In the genomic region with DNA sequence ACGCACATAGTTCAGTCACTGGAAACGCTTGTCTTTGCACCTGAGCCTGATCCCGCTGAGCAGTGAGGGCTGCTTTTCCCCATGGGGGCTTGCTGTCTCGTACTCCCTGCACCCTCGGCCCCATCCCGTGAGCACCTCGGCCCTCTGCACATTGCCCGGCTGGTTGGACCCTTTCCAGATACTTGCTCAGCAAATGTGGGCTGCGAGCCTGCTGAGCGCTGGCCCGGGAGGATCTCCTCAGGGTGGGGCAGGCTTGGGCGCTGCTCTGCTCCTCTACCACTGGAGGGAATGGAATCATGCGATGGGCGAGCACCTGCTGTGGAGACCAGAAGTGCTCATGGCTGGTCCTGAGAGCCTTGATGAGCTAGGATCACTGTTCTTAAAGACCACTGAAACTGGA, we compare ENCODE assay signal across 12 mouse cellular contexts. TPM values are rescaled to one million over a fixed set of nuclear protein-coding genes. Genes with fewer than 3 reads are reported as not detected.
A peak's percentile ranks its signal among the peaks of the same experiment; 100 is the strongest.
DNase-seq lines count a peak whose midpoint lies in the region; ATAC-seq lines count a peak whose summit lies in the region.
"Had no signal": no experiment of that assay in that cellular context is flagged by ENCODE, and none has a peak within 500 bp of the region (broad histone marks: within the 10 kb centered on the region; RNA-seq: fewer than 3 reads in every experiment).

No protein-coding gene starts in this region.

- H3K36me3 ChIP-seq in heart, embryonic 12.5 days = peaks cover 54% of the 10 kb centered on the region
- H3K36me3 ChIP-seq in embryonic facial prominence, embryonic 15.5 days = peaks cover 48% of the 10 kb centered on the region
- peaks cover 36% of the 10 kb centered on the region for H3K36me3 ChIP-seq in kidney, embryonic 16.5 days (ENCODE audit: insufficient read depth, low read length)

- H3K27ac ChIP-seq in heart, embryonic 12.5 days (ENCODE audit: poor library complexity, severe bottlenecking) = no peak overlapping the region
- H3K27ac ChIP-seq in embryonic facial prominence, embryonic 15.5 days (replicated peaks) = no peak overlapping the region
- H3K27ac ChIP-seq in kidney, embryonic 16.5 days (ENCODE audit: low read length) = no peak overlapping the region
- H3K27ac ChIP-seq: forebrain, embryonic 10.5 days; neural tube, embryonic 15.5 days had no signal

- no peak overlapping the region for H3K9ac ChIP-seq in heart, embryonic 12.5 days
- no peak overlapping the region for H3K9ac ChIP-seq in embryonic facial prominence, embryonic 15.5 days
- no peak overlapping the region for H3K9ac ChIP-seq in kidney, embryonic 16.5 days (replicated peaks; ENCODE audit: low read length)
- H3K9ac ChIP-seq: neural tube, embryonic 15.5 days had no signal

- no peak overlapping the region for H3K4me3 ChIP-seq in heart, embryonic 12.5 days
- H3K4me3 ChIP-seq in embryonic facial prominence, embryonic 15.5 days (replicated peaks) = no peak overlapping the region
- H3K4me3 ChIP-seq in kidney, embryonic 16.5 days (ENCODE audit: low read length) = no peak overlapping the region
- H3K4me3 ChIP-seq: forebrain, embryonic 10.5 days; neural tube, embryonic 15.5 days had no signal

- no peak overlapping the region for H3K4me2 ChIP-seq in heart, embryonic 12.5 days
- H3K4me2 ChIP-seq in embryonic facial prominence, embryonic 15.5 days (replicated peaks) = no peak overlapping the region
- no peak overlapping the region for H3K4me2 ChIP-seq in kidney, embryonic 16.5 days (replicated peaks; ENCODE audit: low read depth, low read length)
- H3K4me2 ChIP-seq: neural tube, embryonic 15.5 days had no signal

- H3K9me3 ChIP-seq in heart, embryonic 12.5 days (replicated peaks) = no peaks in the 10 kb centered on the region
- H3K9me3 ChIP-seq in embryonic facial prominence, embryonic 15.5 days (replicated peaks) = no peaks in the 10 kb centered on the region
- no peaks in the 10 kb centered on the region for H3K9me3 ChIP-seq in kidney, embryonic 16.5 days (ENCODE audit: low read length)
- H3K9me3 ChIP-seq: forebrain, embryonic 10.5 days; neural tube, embryonic 15.5 days had no signal

- no peaks in the 10 kb centered on the region for H3K27me3 ChIP-seq in heart, embryonic 12.5 days (replicated peaks)
- H3K27me3 ChIP-seq in embryonic facial prominence, embryonic 15.5 days = no peaks in the 10 kb centered on the region
- H3K27me3 ChIP-seq in kidney, embryonic 16.5 days (ENCODE audit: insufficient read depth, low read length) = no peaks in the 10 kb centered on the region
- H3K27me3 ChIP-seq: neural tube, embryonic 15.5 days had no signal

- H3K4me1 ChIP-seq in heart, embryonic 12.5 days (replicated peaks) = no peaks in the 10 kb centered on the region
- peaks cover 4% of the 10 kb centered on the region; the same call in 1 of the 2 replicates for H3K4me1 ChIP-seq in embryonic facial prominence, embryonic 15.5 days
- peaks cover 2% of the 10 kb centered on the region; the same call in 1 of the 2 replicates for H3K4me1 ChIP-seq in kidney, embryonic 16.5 days (ENCODE audit: insufficient read depth, low read length)
- H3K4me1 ChIP-seq: forebrain, embryonic 10.5 days; neural tube, embryonic 15.5 days had no signal

- 87% methylated on average over 14 of the region's 14 CpGs for WGBS in heart, embryonic 12.5 days
- WGBS in embryonic facial prominence, embryonic 15.5 days = 67% methylated on average over 14 of the region's 14 CpGs
- 79% methylated on average over 14 of the region's 14 CpGs for WGBS in kidney, embryonic 16.5 days

- intact Hi-C loops in heart, postnatal 36 days (cut with DNase I) = no loop called here

- no peak for ATAC-seq in heart, embryonic 12.5 days (ENCODE audit: insufficient number of reproducible peaks, low FRiP score)
- peak; percentile 58; the same call in 1 of the 2 replicates for ATAC-seq in embryonic facial prominence, embryonic 15.5 days (ENCODE audit: insufficient number of reproducible peaks, low FRiP score, low TSS enrichment, low read depth)
- ATAC-seq in kidney, embryonic 16.5 days (ENCODE audit: low FRiP score, low TSS enrichment) = peak; percentile 66
- no peak for ATAC-seq in megakaryocyte progenitor cell, adult 5-6 weeks (replicated peaks; ENCODE audit: poor library complexity)

- peak; percentile 68 for DNase-seq in adrenal gland, postnatal 10 days
- DNase-seq in adrenal gland, adult 2 months = no peak
- peak; percentile 37 to 47 for DNase-seq in heart, postnatal 36 days
- no peak for DNase-seq in lung, postnatal 36 days
- DNase-seq: embryo, embryonic 11 days; right cerebral cortex, adult 18-20 months had no signal

RNA-seq across cellular contexts. Expression of a gene that starts 11.6 kb away (rescaled TPM):
- total RNA-seq in adrenal gland, postnatal 10 days (2021) = 10 to 100 TPM; 16.4 to 24.0 TPM
- total RNA-seq in adrenal gland, adult 2 months (2021) = 10 to 100 TPM; 16.4 to 21.0 TPM
- 53.0 and 60.3 TPM in 2 replicates for polyA plus RNA-seq in adrenal gland, adult 2 months (2012; rRNA removed)
- 10 to 100 TPM; 10.7 to 12.0 TPM for total RNA-seq in heart, postnatal 36 days (2021)
- polyA plus RNA-seq in heart, embryonic 12.5 days (2016; fragmentation: Nextera tagmentation; extraction: Ambion mirVana) = 6.6 and 7.3 TPM in 2 replicates
- polyA plus RNA-seq in embryonic facial prominence, embryonic 15.5 days (2015; fragmentation: Nextera tagmentation; extraction: Ambion mirVana) = 11.4 and 15.1 TPM in 2 replicates
- 3.2 and 3.4 TPM in 2 replicates for polyA plus RNA-seq in kidney, embryonic 16.5 days (2015; fragmentation: Nextera tagmentation; extraction: Ambion mirVana)
- total RNA-seq in megakaryocyte progenitor cell, adult 5-6 weeks (2015) = 0.98 and 1.1 TPM in 2 replicates
- total RNA-seq in megakaryocyte progenitor cell, adult 5-6 weeks (2017) = 1.00 and 1.1 TPM in 2 replicates

RNA-seq across cellular contexts. Expression of a gene that starts 38.6 kb away (rescaled TPM):
- 10 to 100 TPM; 10.8 to 13.4 TPM for total RNA-seq in adrenal gland, postnatal 10 days (2021)
- 10 to 100 TPM in 1 of 2 experiments, 1 to 10 TPM in 1; 5.2 to 10.0 TPM for total RNA-seq in adrenal gland, adult 2 months (2021)
- polyA plus RNA-seq in adrenal gland, adult 2 months (2012; rRNA removed) = 10.1 and 11.2 TPM in 2 replicates
- total RNA-seq in heart, postnatal 36 days (2021) = 10 to 100 TPM; 12.6 to 14.6 TPM
- 6.8 TPM in 2 replicates for polyA plus RNA-seq in heart, embryonic 12.5 days (2016; fragmentation: Nextera tagmentation; extraction: Ambion mirVana)
- polyA plus RNA-seq in embryonic facial prominence, embryonic 15.5 days (2015; fragmentation: Nextera tagmentation; extraction: Ambion mirVana) = 10.5 and 11.4 TPM in 2 replicates
- 7.4 and 8.8 TPM in 2 replicates for polyA plus RNA-seq in kidney, embryonic 16.5 days (2015; fragmentation: Nextera tagmentation; extraction: Ambion mirVana)
- 3.4 and 4.8 TPM in 2 replicates for total RNA-seq in megakaryocyte progenitor cell, adult 5-6 weeks (2015)
- 6.4 and 10.3 TPM in 2 replicates for total RNA-seq in megakaryocyte progenitor cell, adult 5-6 weeks (2017)

RNA-seq across cellular contexts. Expression of a gene that starts 41.6 kb away (rescaled TPM):
- 100 to 1,000 TPM in 1 of 2 experiments, 10 to 100 TPM in 1; 95.8 to 589 TPM for total RNA-seq in adrenal gland, postnatal 10 days (2021)
- total RNA-seq in adrenal gland, adult 2 months (2021) = 100 to 1,000 TPM; 560 to 565 TPM
- polyA plus RNA-seq in adrenal gland, adult 2 months (2012; rRNA removed) = 162 and 415 TPM in 2 replicates
- total RNA-seq in heart, postnatal 36 days (2021) = 10 to 100 TPM in 1 of 2 experiments, 1 to 10 TPM in 1; 5.2 to 98.5 TPM
- 14.4 and 17.4 TPM in 2 replicates for polyA plus RNA-seq in heart, embryonic 12.5 days (2016; fragmentation: Nextera tagmentation; extraction: Ambion mirVana)
- 16.0 and 16.4 TPM in 2 replicates for polyA plus RNA-seq in embryonic facial prominence, embryonic 15.5 days (2015; fragmentation: Nextera tagmentation; extraction: Ambion mirVana)
- polyA plus RNA-seq in kidney, embryonic 16.5 days (2015; fragmentation: Nextera tagmentation; extraction: Ambion mirVana) = 10.8 and 11.9 TPM in 2 replicates
- total RNA-seq in megakaryocyte progenitor cell, adult 5-6 weeks (2015) = 6.5 and 11.3 TPM in 2 replicates
- 7.1 and 7.9 TPM in 2 replicates for total RNA-seq in megakaryocyte progenitor cell, adult 5-6 weeks (2017)

Comparison
In these comparisons a context has a peak if more than half of its experiments do, and no peak if none do; other contexts are left out.
1. DNase-seq: peak in adrenal gland, postnatal 10 days (single experiment) and heart, postnatal 36 days (2 of 2); none in adrenal gland, adult 2 months (single experiment) and lung, postnatal 36 days (single experiment).
2. ATAC-seq: peak in embryonic facial prominence, embryonic 15.5 days (single experiment) and kidney, embryonic 16.5 days (single experiment); none in heart, embryonic 12.5 days (single experiment) and megakaryocyte progenitor cell, adult 5-6 weeks (single experiment).
3. RNA of a gene that starts 11.6 kb away (total RNA-seq): 16.4 to 24.0 TPM in adrenal gland, postnatal 10 days, 16.4 to 21.0 TPM in adrenal gland, adult 2 months and 10.7 to 12.0 TPM in heart, postnatal 36 days; 0.98 to 1.1 TPM in megakaryocyte progenitor cell, adult 5-6 weeks; every median in the first group is over 4 times any median in the second.